8 mouse cellular contexts compared by ENCODE assay signal in the genomic region with DNA sequence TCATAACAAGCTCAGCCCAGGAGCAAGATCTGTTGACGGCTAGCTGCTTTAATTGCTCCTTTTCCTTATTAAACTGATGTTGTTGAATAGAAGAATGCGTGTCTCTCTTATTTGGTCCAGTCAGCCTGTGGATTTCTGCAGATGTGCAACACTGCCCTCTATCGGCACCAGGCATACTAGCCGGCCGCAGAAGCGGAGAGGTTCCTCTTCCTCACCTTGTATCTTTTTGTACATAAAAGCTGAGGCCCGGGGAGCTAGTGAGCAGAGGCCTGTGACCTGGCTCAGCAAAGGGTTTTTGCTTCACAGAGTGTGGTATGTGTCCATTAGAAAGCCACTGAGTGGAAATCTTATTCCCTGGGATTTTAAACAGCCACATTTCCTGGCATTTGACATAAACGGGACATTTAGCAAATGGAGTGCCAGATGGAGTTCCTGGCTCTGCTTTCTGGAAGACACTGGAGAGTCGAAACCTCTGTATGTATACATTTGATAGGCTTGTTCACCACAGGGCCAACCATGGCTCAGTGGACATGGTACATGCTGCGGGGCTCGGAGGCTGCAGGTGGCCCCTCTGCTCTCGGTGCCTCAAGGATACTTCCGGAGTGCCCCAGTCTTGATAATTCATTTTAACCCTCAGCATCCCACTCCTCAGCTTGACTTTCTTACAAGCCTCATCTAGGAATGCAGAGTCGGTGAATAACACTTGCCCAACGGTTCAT.
A peak's percentile ranks its signal among the peaks of the same experiment; 100 is the strongest.
DNase-seq lines count a peak whose midpoint lies in the region; ATAC-seq lines count a peak whose summit lies in the region.

No protein-coding gene starts in this region.

- 41% methylated on average over 15 of the region's 15 CpGs for WGBS in intestine, embryonic 14.5 days
- WGBS in intestine, embryonic 16.5 days: 45% methylated on average over 15 of the region's 15 CpGs
- WGBS in forebrain, embryonic 13.5 days: 46% methylated on average over 15 of the region's 15 CpGs
- WGBS in hindbrain, embryonic 15.5 days: 47% methylated on average over 15 of the region's 15 CpGs

- H3K36me3 ChIP-seq in intestine, embryonic 14.5 days (ENCODE audit: control insufficient read depth, insufficient read depth, low read length): no peaks in the 10 kb centered on the region
- H3K36me3 ChIP-seq in intestine, embryonic 16.5 days (ENCODE audit: control insufficient read depth, insufficient read depth, low read length): no peaks in the 10 kb centered on the region
- no peaks in the 10 kb centered on the region for H3K36me3 ChIP-seq in forebrain, embryonic 13.5 days (ENCODE audit: poor library complexity, severe bottlenecking)
- H3K36me3 ChIP-seq in hindbrain, embryonic 15.5 days: no peaks in the 10 kb centered on the region

- no peak overlapping the region for H3K4me3 ChIP-seq in intestine, embryonic 14.5 days (ENCODE audit: low read depth, low read length)
- no peak overlapping the region for H3K4me3 ChIP-seq in intestine, embryonic 16.5 days (ENCODE audit: low read length)
- H3K4me3 ChIP-seq in forebrain, embryonic 13.5 days: no peak overlapping the region
- no peak overlapping the region for H3K4me3 ChIP-seq in hindbrain, embryonic 15.5 days

- DNase-seq in intestine, embryonic 14.5 days (ENCODE audit: low spot score): peak; percentile 80
- peak; percentile 34 for DNase-seq in c-Kit-positive CD71-positive TER-119-positive erythroid progenitor cells, embryonic 14.5 days (ENCODE audit: low spot score)
- peak; percentile 67 to 79 for DNase-seq in left cerebral cortex, postnatal 14 days (ENCODE audit: low spot score in 2 of 2)
- DNase-seq in natural killer cell, adult 2 months (ENCODE audit: low spot score in 2 of 2): peak; percentile 78 to 82
- peak; percentile 49 to 52 for DNase-seq in spleen, postnatal 36 days (ENCODE audit: low spot score in 2 of 2)

- no peak overlapping the region for H3K9ac ChIP-seq in intestine, embryonic 14.5 days (ENCODE audit: low read length)
- no peak overlapping the region for H3K9ac ChIP-seq in intestine, embryonic 16.5 days (ENCODE audit: low read depth, low read length)
- H3K9ac ChIP-seq in forebrain, embryonic 13.5 days: no peak overlapping the region
- H3K9ac ChIP-seq in hindbrain, embryonic 15.5 days: no peak overlapping the region

- H3K4me1 ChIP-seq in intestine, embryonic 14.5 days (replicated peaks; ENCODE audit: control insufficient read depth, insufficient read depth, low read length): no peaks in the 10 kb centered on the region
- no peaks in the 10 kb centered on the region for H3K4me1 ChIP-seq in intestine, embryonic 16.5 days (ENCODE audit: control insufficient read depth, insufficient read depth, low read length)
- H3K4me1 ChIP-seq in forebrain, embryonic 13.5 days: 0 out of 2 replicates have a peak, but pooled peaks cover 4% of the 10 kb centered on the region
- H3K4me1 ChIP-seq in hindbrain, embryonic 15.5 days (replicated peaks): 0 out of 2 replicates have a peak, but pooled peaks cover 5% of the 10 kb centered on the region

- no peak for ATAC-seq in intestine, embryonic 14.5 days (replicated peaks; ENCODE audit: low FRiP score, low TSS enrichment, low read depth)
- ATAC-seq in intestine, embryonic 16.5 days: no peak
- ATAC-seq in forebrain, embryonic 13.5 days: 0 out of 2 replicates have a peak, but pooled peaks have one; percentile 50
- peak; percentile 54; the same call in 1 of the 2 replicates for ATAC-seq in hindbrain, embryonic 15.5 days (ENCODE audit: low FRiP score, low read depth)

- intact Hi-C loops in left cerebral cortex, postnatal 14 days (cut with DNase I): loop anchor here (5.0 kb wide), 1 partner anchor 1359 kb away; no protein-coding TSS in a partner anchor

- no peak overlapping the region for H3K27ac ChIP-seq in intestine, embryonic 14.5 days (ENCODE audit: low read depth)
- no peak overlapping the region for H3K27ac ChIP-seq in intestine, embryonic 16.5 days (ENCODE audit: low read length)
- H3K27ac ChIP-seq in forebrain, embryonic 13.5 days: no peak overlapping the region
- H3K27ac ChIP-seq in hindbrain, embryonic 15.5 days (replicated peaks): no peak overlapping the region

- no peak overlapping the region for H3K4me2 ChIP-seq in intestine, embryonic 14.5 days (ENCODE audit: low read length)
- no peak overlapping the region for H3K4me2 ChIP-seq in intestine, embryonic 16.5 days (ENCODE audit: low read depth, low read length)
- no peak overlapping the region for H3K4me2 ChIP-seq in forebrain, embryonic 13.5 days
- H3K4me2 ChIP-seq in hindbrain, embryonic 15.5 days: no peak overlapping the region

- no peaks in the 10 kb centered on the region for H3K9me3 ChIP-seq in intestine, embryonic 14.5 days (ENCODE audit: control insufficient read depth, low read length)
- H3K9me3 ChIP-seq in intestine, embryonic 16.5 days (ENCODE audit: control insufficient read depth, low read length): no peaks in the 10 kb centered on the region
- no peaks in the 10 kb centered on the region for H3K9me3 ChIP-seq in forebrain, embryonic 13.5 days (replicated peaks)
- no peaks in the 10 kb centered on the region for H3K9me3 ChIP-seq in hindbrain, embryonic 15.5 days

- no peaks in the 10 kb centered on the region for H3K27me3 ChIP-seq in intestine, embryonic 14.5 days (replicated peaks; ENCODE audit: control insufficient read depth, insufficient read depth, low read length)
- H3K27me3 ChIP-seq in intestine, embryonic 16.5 days (replicated peaks; ENCODE audit: control insufficient read depth, insufficient read depth, low read length): no peaks in the 10 kb centered on the region
- no peaks in the 10 kb centered on the region for H3K27me3 ChIP-seq in forebrain, embryonic 13.5 days
- no peaks in the 10 kb centered on the region for H3K27me3 ChIP-seq in hindbrain, embryonic 15.5 days

Comparison
In these comparisons a context has a peak if more than half of its experiments do, and no peak if none do; other contexts are left out.
1. ATAC-seq: peak in forebrain, embryonic 13.5 days (single experiment) and hindbrain, embryonic 15.5 days (single experiment); none in intestine, embryonic 14.5 days (single experiment) and intestine, embryonic 16.5 days (single experiment).
2. Peak in every context shown above with its lines, with median percentiles within 50 percentile points of each other: DNase-seq.